Mouse (Mus musculus): ENCODE data around the gene Fmnl1. TPM values are rescaled to one million over a fixed set of nuclear protein-coding genes. Genes with fewer than 3 reads are reported as not detected.
A peak's percentile ranks its signal among the peaks of the same experiment; 100 is the strongest.

The Fmnl1 gene
- total RNA-seq, 2 experiments from 2014 or later: 9.7 to 32.2 TPM

DNA sequence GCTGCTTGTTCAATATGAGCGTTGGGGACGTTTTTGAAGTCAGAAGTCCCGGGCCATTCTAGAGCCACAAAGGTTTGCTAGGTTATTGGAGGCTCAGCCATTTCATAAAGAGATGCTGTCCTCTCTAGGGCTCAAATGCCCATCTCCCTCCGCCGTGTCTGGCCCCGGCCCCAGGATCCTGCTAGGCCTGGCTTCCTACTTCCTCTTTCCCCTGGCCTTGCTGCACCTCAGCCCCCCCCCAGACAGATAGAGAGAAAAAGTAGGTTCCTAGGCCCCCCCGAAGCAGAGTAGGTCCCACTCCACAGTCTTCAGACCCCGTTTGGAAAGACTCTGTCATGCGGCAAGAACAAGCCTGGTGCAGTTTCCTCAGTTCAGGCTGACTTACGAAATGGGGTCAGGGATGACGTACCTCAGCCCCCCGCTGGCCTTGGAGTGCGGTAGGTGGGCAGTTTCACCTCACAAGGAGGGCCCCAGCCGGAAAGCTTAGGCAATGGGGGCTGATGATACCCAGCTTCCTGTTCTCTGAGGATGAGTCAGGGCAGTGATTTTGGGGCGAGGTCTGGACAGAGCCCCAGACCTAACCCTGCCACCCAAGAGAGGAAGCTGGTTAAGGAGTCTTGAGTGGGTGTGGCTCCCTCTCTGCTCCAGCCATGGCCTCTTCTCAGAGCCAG, 7.0 kb downstream of the Fmnl1 start:
- ATAC-seq (replicated peaks; ENCODE audit: low FRiP score, low TSS enrichment, poor library complexity, severe bottlenecking): no peak

DNA sequence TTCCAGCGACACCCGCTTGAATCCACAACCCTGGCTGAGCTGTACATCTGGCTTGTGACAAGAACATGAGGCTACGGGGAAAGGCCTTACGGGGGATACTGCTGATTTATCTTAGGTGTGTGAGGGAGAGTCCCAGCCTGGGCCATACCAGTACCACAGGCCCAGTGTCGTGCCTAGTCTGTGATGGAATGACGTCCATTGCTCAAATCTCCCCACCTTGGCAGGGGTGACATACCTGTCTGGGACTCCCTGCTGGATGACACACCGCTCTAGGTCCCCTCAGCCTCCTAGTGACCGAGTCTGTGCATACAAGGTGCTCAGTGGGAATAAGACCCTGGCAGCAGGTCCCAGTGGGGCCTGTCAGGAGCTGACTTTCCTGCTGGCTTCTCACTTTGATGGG, 7.8 kb downstream of the Fmnl1 start:
- no peak for ATAC-seq (replicated peaks; ENCODE audit: low FRiP score, low TSS enrichment, poor library complexity, severe bottlenecking)

DNA sequence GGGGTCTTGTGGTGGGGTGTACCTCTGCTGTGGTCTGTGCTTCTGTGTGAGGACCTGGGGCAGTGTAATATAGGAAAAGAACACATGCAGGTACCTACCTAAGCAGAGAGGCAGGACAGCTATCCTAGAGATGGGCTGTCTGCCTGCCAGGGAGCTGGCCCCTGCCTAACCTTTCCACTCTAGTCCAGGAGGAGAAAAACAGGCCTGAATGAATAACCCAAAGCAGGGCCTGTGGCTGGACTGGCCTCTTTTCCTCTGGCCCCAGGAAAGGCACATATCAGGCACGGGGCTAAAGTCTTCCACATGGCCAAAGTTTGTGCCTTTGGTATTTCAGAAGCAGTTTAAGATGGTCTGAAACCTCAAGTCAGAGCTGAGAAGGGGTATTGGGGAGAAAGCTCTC, 9.5 kb downstream of the Fmnl1 start:
- ATAC-seq (replicated peaks; ENCODE audit: low FRiP score, low TSS enrichment, poor library complexity, severe bottlenecking): no peak

DNA sequence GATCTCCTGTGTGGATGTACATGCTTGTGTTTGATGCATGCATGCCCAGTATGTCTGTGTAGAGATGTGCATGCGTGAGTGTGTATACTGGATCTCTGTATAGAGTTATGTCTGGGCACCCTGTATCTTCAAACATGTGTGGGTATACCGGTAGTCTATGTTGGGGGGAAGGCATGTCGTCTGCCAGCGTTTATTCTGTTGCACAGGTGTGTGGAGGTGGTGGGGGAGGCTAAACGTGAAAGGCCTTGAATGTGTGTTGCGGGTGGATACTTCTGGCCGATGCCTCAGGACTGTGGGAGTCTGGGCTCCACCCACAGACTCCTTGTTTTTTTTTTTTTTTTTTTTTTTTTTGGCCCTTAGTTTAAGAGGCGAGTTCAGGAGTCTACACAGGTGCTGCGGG, 10.4 kb downstream of the Fmnl1 start:
- no peak for ATAC-seq (replicated peaks; ENCODE audit: low FRiP score, low TSS enrichment, poor library complexity, severe bottlenecking)

DNA sequence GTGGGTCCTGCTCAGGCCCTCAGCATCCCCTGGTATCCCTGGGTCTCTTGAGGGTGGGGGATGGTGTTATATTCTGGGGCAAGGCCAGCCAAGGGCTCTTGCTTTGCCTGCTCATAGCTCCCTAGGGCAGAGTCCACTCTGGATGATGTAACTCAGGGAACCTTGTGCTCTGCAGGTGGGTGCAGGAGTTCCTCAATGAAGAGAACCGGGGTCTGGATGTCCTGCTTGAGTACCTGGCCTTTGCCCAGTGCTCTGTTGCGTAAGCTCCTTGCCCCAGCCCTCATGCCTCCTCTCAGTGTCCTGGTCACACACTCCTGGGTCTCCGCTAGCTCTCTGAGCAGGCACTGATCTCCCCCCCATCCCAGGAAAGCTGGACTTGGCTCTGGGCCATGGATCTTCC, 11.0 kb downstream of the Fmnl1 start:
- ATAC-seq (replicated peaks; ENCODE audit: low FRiP score, low TSS enrichment, poor library complexity, severe bottlenecking): no peak

DNA sequence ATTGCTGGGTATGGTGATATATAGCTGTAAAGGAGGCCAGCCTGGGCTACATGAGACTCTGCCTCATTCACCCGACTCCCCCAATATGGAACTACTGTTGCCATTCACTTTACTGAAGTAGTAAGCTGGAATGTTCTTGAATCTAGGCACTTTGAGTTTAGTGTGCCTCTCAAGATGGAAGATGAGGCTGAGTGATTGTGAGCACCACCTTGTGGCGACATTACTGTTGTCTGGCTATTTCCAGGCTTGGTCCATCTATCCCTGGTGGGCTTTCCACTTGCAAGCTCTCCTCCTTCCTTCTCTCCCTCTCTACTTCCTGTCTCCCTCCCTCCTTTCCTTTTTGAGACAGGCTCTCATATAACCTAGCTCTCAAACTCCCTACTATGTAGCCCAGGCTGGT, 14.0 kb downstream of the Fmnl1 start:
- ATAC-seq (replicated peaks; ENCODE audit: low FRiP score, low TSS enrichment, poor library complexity, severe bottlenecking): 0 out of 2 replicates have a peak, but pooled peaks have one; percentile 40

DNA sequence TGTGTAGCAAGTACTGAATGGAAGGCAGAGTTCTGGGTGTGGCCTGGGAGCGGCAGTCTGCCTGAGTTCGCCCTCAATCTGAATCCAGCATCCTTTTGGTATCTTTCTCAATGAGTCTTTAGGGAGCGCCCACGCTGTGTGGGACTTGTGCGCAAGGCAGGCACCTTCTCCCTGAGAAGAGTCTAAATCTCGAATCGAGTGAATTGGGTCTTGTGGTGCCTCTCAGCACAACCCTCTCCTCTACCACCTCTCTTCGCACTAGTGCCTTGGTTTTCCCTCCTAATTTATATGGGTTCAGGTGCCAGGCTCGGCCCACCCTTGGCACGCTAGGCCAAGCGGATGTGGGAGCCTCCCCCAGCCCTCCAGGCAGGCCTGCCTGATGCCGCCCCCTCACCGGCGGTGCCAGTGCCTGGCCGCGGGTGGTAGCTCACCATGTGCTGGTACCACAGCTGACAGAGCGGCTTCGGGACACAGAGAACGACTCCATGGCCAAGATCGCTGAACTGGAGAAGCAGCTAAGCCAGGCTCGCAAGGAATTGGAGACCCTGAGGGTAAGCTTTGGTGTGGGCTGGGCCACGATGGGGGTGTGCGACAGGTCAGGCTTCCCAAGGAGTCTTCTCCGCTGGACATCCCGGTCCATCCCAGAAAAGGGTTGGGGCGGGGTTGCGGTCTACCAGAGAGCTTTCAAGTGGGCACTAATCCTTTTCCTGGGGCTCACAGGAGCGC, 21.5 kb downstream of the Fmnl1 start:
- no peak for ATAC-seq (replicated peaks; ENCODE audit: low FRiP score, low TSS enrichment, poor library complexity, severe bottlenecking)

DNA sequence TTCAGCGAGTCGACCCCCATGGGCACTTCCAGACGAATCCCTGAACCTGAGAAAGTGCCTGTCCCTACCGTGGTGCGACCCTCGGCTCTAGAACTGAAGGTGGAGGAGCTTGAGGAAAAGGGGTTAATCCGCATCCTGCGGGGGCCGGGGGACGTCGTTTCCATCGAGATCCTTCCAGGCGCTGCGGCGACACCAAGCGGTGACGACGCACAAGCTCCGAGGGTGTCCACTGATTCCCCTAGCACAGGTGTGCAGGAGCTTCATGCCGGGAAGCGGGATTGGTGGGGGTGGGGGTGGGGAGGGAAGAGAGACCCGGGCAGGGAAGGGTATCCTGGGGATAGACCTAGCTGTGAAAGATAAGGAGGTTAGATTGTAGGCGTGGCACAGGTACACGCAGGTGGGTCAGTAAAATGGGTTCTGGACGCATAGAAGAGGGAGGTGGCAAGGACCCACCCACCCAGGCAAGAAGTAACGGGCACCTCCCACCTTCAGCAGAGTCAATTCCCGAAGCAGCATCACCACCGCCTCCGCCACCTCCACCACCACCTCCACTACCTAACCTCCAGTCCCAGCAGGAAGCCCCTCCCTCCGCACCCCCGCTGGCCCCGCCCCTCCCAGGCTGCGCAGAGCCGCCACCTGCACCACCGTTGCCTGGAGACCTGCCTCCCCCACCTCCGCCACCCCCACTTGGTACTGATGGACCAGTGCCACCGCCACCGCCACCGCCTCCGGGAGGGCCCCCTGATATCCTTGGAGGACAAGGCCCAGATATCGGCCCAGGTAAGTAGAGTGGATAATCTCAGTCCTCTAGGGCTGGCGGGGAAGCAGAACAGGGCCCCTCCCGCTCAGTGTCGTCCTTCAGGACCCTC, 22.3 kb downstream of the Fmnl1 start:
- ATAC-seq (replicated peaks; ENCODE audit: low FRiP score, low TSS enrichment, poor library complexity, severe bottlenecking): no peak

DNA sequence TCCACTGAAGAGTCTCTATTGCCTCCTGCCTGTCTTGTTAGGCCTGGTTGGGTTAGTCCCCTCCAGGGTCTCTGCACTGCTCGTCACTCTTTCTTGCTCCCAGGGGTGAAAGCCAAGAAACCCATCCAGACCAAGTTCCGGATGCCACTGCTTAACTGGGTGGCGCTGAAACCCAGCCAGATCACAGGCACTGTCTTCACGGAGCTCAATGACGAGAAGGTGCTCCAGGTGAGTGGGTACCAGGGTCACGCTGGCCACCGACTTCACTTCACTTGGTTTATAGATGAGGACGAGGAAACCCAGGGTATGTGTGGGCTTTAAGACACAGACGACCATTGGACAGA, 22.9 kb downstream of the Fmnl1 start:
- ATAC-seq (replicated peaks; ENCODE audit: low FRiP score, low TSS enrichment, poor library complexity, severe bottlenecking): no peak

DNA sequence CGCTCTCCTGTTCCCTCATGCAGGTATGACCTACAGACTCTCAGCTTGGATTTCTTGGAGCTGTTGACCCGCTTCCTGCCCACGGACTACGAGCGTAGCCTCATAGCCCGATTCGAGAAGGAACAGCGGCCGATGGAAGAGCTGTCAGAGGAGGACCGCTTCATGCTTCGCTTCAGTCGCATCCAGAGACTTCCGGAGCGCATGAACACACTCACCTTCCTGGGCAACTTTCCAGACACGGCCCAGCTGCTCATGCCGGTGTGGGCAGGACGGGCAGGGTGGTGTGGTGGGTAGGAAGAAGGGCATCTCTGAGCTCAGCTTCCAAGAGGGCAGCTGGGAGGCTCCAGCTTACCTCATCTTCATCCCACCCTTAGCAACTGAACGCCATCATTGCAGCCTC, 24.3 kb downstream of the Fmnl1 start:
- ATAC-seq (replicated peaks; ENCODE audit: low FRiP score, low TSS enrichment, poor library complexity, severe bottlenecking): no peak

DNA sequence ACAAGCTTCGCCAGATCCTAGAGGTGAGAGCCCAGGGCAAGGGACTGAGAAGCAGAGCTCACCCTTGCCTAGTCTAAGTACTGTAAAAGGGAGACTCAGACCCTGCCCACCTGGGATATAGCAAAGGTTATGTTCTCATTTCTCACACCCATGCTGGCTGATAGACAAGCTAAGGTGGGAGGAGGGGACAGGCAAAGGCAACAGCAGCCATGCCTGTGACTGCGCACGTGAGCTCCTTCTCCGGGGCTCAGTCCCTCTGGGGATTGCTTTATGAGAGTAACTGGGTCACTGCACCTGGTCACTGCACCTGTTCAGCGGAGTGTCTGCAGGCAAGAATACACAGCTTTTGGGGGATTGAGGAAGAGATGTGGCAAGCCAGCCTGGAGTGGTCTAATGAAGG, 24.7 kb downstream of the Fmnl1 start:
- no peak for ATAC-seq (replicated peaks; ENCODE audit: low FRiP score, low TSS enrichment, poor library complexity, severe bottlenecking)

DNA sequence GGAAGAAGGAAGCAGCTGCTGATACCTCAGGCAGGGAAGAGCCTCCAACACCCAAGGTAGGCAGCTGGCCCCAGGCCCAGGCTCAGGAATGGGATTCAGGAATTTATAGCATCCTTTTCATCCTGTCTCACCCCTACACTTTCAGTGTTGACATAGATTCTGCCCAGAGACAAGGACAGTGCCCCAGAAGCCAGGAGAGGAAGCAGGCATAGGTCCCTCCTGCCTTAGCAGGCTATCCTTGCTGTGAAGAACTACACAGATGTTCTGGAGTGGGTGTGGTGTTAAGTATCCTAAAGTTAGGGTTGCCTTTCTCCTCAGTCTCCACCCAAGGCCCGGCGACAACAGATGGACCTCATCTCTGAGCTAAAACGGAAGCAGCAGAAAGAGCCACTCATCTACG, 26.4 kb downstream of the Fmnl1 start:
- no peak for ATAC-seq (replicated peaks; ENCODE audit: low FRiP score, low TSS enrichment, poor library complexity, severe bottlenecking)

DNA sequence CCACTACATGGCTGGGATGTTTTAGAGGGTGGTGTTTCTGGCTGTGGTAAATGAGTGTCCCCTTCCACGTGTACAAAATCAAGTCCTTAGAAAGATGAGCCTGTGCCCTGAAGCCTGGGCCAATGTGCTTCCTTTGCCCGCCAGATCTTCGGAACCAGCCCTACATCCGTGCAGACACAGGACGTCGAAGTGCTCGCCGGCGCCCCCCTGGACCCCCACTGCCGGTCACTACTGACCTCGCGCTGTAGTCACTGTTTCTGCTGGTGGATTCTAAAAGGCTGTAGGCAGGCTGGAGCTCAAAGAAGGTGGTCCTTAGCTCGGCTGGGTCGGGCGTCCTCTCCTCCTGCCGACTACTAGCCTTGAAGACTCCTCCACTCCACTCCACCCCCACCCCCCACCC, 27.4 kb downstream of the Fmnl1 start:
- no peak for ATAC-seq (replicated peaks; ENCODE audit: low FRiP score, low TSS enrichment, poor library complexity, severe bottlenecking)

DNA sequence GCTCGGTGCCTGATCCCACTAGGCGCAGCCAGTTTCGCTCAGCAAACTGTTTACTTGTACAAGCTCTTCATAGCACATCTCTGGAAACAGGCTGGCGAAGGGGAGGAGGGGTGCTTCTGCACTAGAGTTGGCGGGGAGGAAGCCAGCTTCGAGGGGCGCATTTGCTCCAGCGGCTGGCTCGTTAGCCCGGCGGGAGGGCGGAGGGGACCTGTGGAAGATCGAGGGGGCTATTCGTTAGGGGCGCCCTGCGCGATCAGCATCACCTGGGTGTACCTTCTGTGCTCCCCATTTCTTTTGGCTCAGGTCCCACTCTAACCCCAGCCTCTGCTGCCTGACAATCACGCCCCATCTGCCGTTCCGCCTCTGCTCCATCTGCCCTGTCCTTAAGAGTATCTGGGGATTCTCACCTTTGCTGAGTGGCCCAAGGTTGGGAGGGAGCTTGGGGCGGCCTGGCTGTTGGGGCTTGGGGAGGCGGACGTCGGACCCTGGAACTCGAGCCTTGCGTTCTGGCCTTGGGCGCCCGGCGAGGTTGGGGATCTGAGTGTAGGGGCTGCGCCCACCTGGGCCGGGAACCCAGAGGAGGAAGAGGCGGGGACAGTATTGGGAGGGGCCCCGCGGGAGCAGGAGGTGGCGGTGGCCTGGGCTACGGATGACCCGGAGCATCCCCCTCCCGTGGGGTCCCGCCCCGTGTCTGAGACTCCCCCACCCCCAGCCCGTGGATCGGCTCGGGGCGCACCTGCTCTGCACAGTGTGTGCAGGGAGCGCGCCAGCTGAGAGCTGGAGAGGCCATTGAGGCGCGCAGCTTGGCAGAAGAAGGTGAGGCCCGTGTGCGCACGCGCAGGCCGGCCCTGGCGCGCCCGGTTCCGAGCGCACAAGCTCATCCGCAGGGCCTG, 28.2 kb downstream of the Fmnl1 start:
- no peak for ATAC-seq (replicated peaks; ENCODE audit: low FRiP score, low TSS enrichment, poor library complexity, severe bottlenecking)

DNA sequence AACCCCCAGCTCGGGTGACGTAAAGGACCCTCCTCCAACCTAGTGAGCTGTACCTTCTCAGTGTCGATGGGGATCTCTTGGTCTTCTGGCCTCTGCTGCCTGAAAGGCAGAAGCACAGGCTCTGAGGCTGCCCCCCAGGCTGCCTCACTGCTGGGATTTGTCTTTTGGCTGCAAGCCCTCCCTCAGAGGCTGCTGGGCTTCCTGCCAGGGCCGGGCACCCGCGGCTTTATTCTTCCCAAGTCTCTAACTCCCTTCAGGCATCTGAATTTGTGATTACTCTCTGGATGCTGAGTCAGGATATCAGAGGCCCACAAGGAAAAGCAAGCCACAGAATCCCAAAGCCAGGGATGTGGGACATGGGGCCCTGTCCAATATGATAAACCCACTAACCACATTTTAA, 30.8 kb downstream of the Fmnl1 start:
- peak; percentile 24; the same call in 1 of the 2 replicates for ATAC-seq (replicated peaks; ENCODE audit: low FRiP score, low TSS enrichment, poor library complexity, severe bottlenecking)

DNA sequence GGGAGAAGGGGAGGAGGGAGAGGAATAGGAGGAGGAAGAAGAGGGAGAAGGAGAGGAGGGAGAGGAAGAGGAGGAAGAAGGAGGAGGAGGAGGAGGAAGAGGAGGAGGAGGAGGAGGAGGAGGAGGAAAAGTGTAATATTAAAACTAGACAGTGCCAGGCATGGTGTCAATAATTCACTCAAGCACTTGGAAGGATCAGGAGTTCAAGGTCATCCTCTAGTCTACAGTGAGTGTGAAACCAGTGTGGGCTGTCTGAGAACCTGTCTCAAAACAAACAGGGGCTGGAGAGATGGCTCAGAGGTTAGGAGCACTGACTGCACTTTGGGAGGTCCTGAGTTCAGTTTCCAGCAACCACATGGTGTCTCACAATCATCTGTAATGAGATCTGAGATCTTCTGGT, 31.5 kb downstream of the Fmnl1 start:
- ATAC-seq (replicated peaks; ENCODE audit: low FRiP score, low TSS enrichment, poor library complexity, severe bottlenecking): no peak

DNA sequence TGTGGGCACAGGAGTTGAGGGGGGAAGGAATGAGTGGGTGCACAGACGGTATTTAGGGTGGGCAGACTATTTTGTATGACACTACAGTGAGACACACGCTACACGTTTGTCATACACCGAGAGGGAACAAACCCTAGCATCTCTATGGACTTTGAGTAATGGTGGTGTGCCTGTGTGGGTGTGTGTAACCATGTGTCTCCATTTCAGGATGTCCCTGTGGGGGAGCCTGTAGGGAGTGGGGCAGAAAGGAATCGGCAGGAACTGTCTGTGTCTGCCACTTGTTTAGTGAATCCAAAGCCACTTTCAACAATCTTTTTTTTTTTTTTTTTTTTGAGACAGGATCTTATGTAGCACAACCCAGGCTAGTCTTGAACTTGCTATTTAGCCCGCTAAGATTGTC, 35.3 kb downstream of the Fmnl1 start:
- no peak for ATAC-seq (replicated peaks; ENCODE audit: low FRiP score, low TSS enrichment, poor library complexity, severe bottlenecking)

DNA sequence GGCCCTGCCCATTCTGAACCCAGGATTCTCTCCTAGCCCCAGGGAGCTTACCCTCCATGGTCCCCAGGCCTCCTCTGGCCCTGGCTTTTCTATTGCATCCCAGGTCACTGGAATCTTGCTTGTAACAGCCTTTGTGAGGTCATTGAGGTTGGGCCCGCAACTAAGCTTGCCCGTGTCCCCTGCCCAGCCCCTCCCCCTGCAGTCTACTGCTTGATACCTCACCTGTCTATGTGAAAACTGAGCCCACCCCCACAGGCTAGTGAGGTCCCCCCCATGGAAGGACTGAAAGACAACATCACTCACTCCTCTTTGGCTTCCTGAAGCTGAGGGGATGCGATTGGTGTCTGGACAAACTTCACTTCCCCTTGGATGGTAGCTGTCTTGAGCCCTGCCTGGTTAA, 37.6 kb downstream of the Fmnl1 start, which contains the start of gene 1700023F06Rik:
1700023F06Rik (minus strand) TSS at position 101 of the 400 bp plus-strand sequence.
- no peak for ATAC-seq (replicated peaks; ENCODE audit: low FRiP score, low TSS enrichment, poor library complexity, severe bottlenecking)

DNA sequence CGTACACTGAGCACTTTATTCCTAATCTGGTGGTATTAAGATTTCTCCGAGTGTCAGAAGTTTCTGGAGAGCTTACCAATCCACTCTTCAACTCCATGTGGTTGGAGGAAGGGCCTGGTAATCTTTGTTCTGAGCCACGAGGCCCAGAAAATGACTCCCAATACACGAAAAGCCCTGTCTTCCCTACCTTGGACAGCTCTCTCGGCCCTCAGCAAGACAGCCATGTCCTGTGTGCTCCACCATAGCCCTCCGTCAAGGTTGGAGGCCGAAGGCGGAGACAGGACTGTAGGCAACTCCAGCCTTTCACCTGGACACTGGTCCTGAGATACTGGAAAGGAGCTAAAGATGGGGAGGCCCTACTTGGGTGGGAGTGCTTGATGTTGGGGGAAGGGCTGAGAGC, 39.4 kb downstream of the Fmnl1 start:
- ATAC-seq (replicated peaks; ENCODE audit: low FRiP score, low TSS enrichment, poor library complexity, severe bottlenecking): no peak

Measured in megakaryocyte-erythroid progenitor cell, adult 5-6 weeks (primary cell).